Mouse (Mus musculus) lung, embryonic 15.5 days (tissue): ENCODE data around the gene Ggct. TPM values are rescaled to one million over a fixed set of nuclear protein-coding genes. Genes with fewer than 3 reads are reported as not detected.

Experiments used
- ATAC-seq: fragments of 200-750 bp; cut with Nextera tagmentation; 2 replicates; pipeline ENCODE4 v1.8.0; 2017; ENCODE audit warnings: moderate number of reproducible peaks, borderline replicate concordance; ENCODE audit not compliant: low FRiP score, low TSS enrichment; ENCODE audit errors: extremely low read depth
- H3K27ac ChIP-seq: fragments of 300-500 bp; sonication (generic); 2 replicates; pipeline ENCODE4 v1.5.1; 2015; ENCODE audit warnings: moderate library complexity, mild to moderate bottlenecking, inconsistent platforms
- H3K27me3 ChIP-seq: fragments of 300-500 bp; sonication (generic); 2 replicates; pipeline ENCODE4 v1.6.1; 2015; ENCODE audit warnings: inconsistent platforms
- H3K36me3 ChIP-seq: fragments of 300-500 bp; sonication (generic); 2 replicates; pipeline ENCODE4 v1.6.1; 2015; ENCODE audit warnings: inconsistent platforms
- H3K4me1 ChIP-seq: fragments of 300-500 bp; sonication (generic); 2 replicates; pipeline ENCODE4 v1.6.1; 2015; ENCODE audit warnings: inconsistent platforms
- H3K4me2 ChIP-seq: fragments of 300-500 bp; sonication (generic); 2 replicates; pipeline ENCODE4 v1.6.1; 2015; ENCODE audit warnings: inconsistent platforms, mild to moderate bottlenecking, moderate library complexity
- H3K4me3 ChIP-seq: fragments of 300-500 bp; sonication (generic); 2 replicates; pipeline ENCODE4 v1.5.1; 2015; ENCODE audit warnings: mild to moderate bottlenecking, inconsistent platforms
- H3K9ac ChIP-seq: fragments of 300-500 bp; sonication (generic); 2 replicates; pipeline ENCODE4 v1.6.1; 2015; ENCODE audit warnings: inconsistent platforms
- H3K9me3 ChIP-seq: fragments of 300-500 bp; sonication (generic); 2 replicates; pipeline ENCODE4 v1.6.1; 2016; ENCODE audit warnings: inconsistent platforms
- WGBS: fragments of 180-500 bp; shearing (Covaris S2); methylation state at CpG from one replicate; pipeline ENCODE4 v1.1.7; 2015; 5-methylcytosine and 5-hydroxymethylcytosine counted together
- polyA plus RNA-seq: library from polyadenylated mRNA; unstranded; fragments of >200 nt; fragmentation: Nextera tagmentation; extraction: Ambion mirVana; gene quantifications from 2 replicates; pipeline ENCODE4 v1.2.1, GENCODE M21; 2015

Ggct gene
- polyA plus RNA-seq, 1 experiment from 2014 or later: 7.4 TPM

DNA sequence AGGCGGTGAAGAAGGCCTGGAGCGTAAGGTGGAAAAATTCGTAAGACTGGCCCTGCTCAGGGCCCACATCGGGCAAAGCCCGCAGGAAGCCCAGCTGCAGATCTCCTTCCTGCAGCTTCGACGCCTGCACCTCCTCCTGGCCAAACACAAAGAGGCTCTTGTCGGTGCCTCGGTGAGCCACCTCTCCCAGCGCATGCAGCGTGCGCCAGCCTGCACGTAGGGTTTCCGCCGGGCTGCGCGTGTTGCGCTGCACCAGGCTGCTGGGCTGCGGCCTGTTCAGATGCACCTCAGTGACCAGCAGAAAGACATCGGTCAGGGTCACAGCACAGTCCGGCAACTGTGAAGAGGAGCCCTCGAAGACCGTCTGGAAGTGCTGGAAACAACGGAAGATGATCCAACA is 49.0 kb downstream of the Ggct start:
- Histone ChIP-seq H3K4me2 (peak overlapping the region; percentile 18; the same call in 1 of the 2 replicates), H3K36me3 (no peaks in the 10 kb centered on the region), H3K9ac (no peak overlapping the region), H3K9me3 (no peaks in the 10 kb centered on the region), H3K27me3 (peaks cover 21% of the 10 kb centered on the region), H3K4me3 (no peak overlapping the region), H3K27ac (no peak overlapping the region), H3K4me1 (peaks cover 24% of the 10 kb centered on the region)
- WGBS: 51% methylated on average over 24 of the region's 24 CpGs
- ATAC-seq: no peak

GRCm38 (mm10) chr6:54943292-54943691 is 49.5 kb downstream of the Ggct start:
- Histone ChIP-seq H3K36me3 (no peaks in the 10 kb centered on the region), H3K9me3 (no peaks in the 10 kb centered on the region), H3K4me3 (no peak overlapping the region), H3K4me1 (peaks cover 24% of the 10 kb centered on the region), H3K27ac (no peak overlapping the region), H3K9ac (no peak overlapping the region), H3K27me3 (peaks cover 21% of the 10 kb centered on the region), H3K4me2 (no peak overlapping the region)
- no peak for ATAC-seq
- 66% methylated on average over 16 of the region's 16 CpGs for WGBS

- H3K27ac ChIP-seq: no peak overlapping the region
- no peaks in the 10 kb centered on the region for H3K36me3 ChIP-seq
- no peak for ATAC-seq
- no peak overlapping the region for H3K9ac ChIP-seq
- H3K4me1 ChIP-seq: peaks cover 24% of the 10 kb centered on the region
- H3K4me3 ChIP-seq: no peak overlapping the region
- H3K27me3 ChIP-seq: peaks cover 21% of the 10 kb centered on the region
- H3K4me2 ChIP-seq: no peak overlapping the region
- no peaks in the 10 kb centered on the region for H3K9me3 ChIP-seq
- WGBS: 87% methylated on average over 6 of the region's 6 CpGs
These were observed 51.6 kb downstream of the Ggct start for GRCm38 (mm10) chr6:54941149-54941548.

- no peaks in the 10 kb centered on the region for H3K9me3 ChIP-seq
- H3K4me3 ChIP-seq: no peak overlapping the region
- H3K27ac ChIP-seq: no peak overlapping the region
- peaks cover 24% of the 10 kb centered on the region for H3K4me1 ChIP-seq
- H3K4me2 ChIP-seq: no peak overlapping the region
- WGBS: 75% methylated on average over 7 of the region's 7 CpGs
- no peaks in the 10 kb centered on the region for H3K36me3 ChIP-seq
- ATAC-seq: no peak; the same call in 1 of the 2 replicates
- H3K27me3 ChIP-seq: peaks cover 21% of the 10 kb centered on the region
- no peak overlapping the region for H3K9ac ChIP-seq
These were observed 52.6 kb downstream of the Ggct start for GRCm38 (mm10) chr6:54940126-54940525.

- no peak overlapping the region for H3K27ac ChIP-seq
- H3K4me2 ChIP-seq: no peak overlapping the region
- H3K4me3 ChIP-seq: no peak overlapping the region
- H3K27me3 ChIP-seq: peaks cover 17% of the 10 kb centered on the region
- 49% methylated on average over 4 of the region's 4 CpGs for WGBS
- H3K36me3 ChIP-seq: no peaks in the 10 kb centered on the region
- peaks cover 21% of the 10 kb centered on the region for H3K4me1 ChIP-seq
- no peaks in the 10 kb centered on the region for H3K9me3 ChIP-seq
- no peak overlapping the region for H3K9ac ChIP-seq
- ATAC-seq: peak; percentile 12; the same call in 1 of the 2 replicates
These were observed 53.1 kb downstream of the Ggct start for GRCm38 (mm10) chr6:54939631-54940030.

GRCm38 (mm10) chr6:54936496-54936895 is 56.3 kb downstream of the Ggct start:
- no peaks in the 10 kb centered on the region for H3K36me3 ChIP-seq
- no peak for ATAC-seq
- no peaks in the 10 kb centered on the region for H3K9me3 ChIP-seq
- no peaks in the 10 kb centered on the region for H3K27me3 ChIP-seq
- no peak overlapping the region for H3K9ac ChIP-seq
- H3K4me3 ChIP-seq: no peak overlapping the region
- H3K4me1 ChIP-seq: peaks cover 10% of the 10 kb centered on the region
- H3K27ac ChIP-seq: no peak overlapping the region
- no peak overlapping the region for H3K4me2 ChIP-seq
- WGBS: 62% methylated on average over 2 of the region's 2 CpGs

DNA sequence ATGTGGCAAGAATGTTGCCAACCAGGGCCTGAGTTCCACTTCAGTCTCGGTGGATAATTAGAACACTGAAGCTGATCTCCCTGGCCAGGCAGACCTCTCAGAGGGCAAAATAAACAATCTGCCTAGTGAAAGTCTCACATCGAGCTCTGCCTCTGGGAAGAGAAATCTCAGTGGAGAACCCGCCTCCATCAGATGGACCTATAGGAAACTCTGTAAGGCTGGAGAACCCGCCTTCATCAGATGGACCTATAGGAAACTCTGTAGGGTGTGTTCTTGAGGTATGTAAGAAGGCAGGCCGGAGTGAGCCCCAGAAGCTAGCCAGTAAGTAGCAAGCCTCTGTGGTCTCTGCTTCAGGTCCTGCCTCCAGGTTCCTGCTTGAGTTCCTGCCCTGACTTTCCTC is 57.8 kb downstream of the Ggct start:
- Histone ChIP-seq H3K27ac (no peak overlapping the region), H3K36me3 (no peaks in the 10 kb centered on the region), H3K4me2 (no peak overlapping the region), H3K9ac (no peak overlapping the region), H3K4me1 (peaks cover 6% of the 10 kb centered on the region), H3K4me3 (no peak overlapping the region), H3K9me3 (no peaks in the 10 kb centered on the region), H3K27me3 (no peaks in the 10 kb centered on the region)
- ATAC-seq: no peak
- 56% methylated on average over 5 of the region's 5 CpGs for WGBS

- ATAC-seq: no peak
- H3K9me3 ChIP-seq: no peaks in the 10 kb centered on the region
- H3K27ac ChIP-seq: no peak overlapping the region
- H3K4me1 ChIP-seq: no peaks in the 10 kb centered on the region; the same call in 1 of the 2 replicates
- H3K4me3 ChIP-seq: no peak overlapping the region
- no peaks in the 10 kb centered on the region for H3K36me3 ChIP-seq
- H3K27me3 ChIP-seq: no peaks in the 10 kb centered on the region
- no peak overlapping the region for H3K4me2 ChIP-seq
- WGBS: 89% methylated on average over 8 of the region's 8 CpGs
- no peak overlapping the region for H3K9ac ChIP-seq
These were observed 58.4 kb downstream of the Ggct start for GRCm38 (mm10) chr6:54934313-54934712.

GRCm38 (mm10) chr6:54933866-54934265 is 58.9 kb downstream of the Ggct start:
- Histone ChIP-seq H3K27me3 (no peaks in the 10 kb centered on the region), H3K4me2 (no peak overlapping the region), H3K27ac (no peak overlapping the region), H3K9ac (no peak overlapping the region), H3K36me3 (no peaks in the 10 kb centered on the region), H3K9me3 (no peaks in the 10 kb centered on the region), H3K4me1 (no peaks in the 10 kb centered on the region), H3K4me3 (no peak overlapping the region)
- no peak for ATAC-seq
- WGBS: 75% methylated on average over 3 of the region's 3 CpGs

DNA sequence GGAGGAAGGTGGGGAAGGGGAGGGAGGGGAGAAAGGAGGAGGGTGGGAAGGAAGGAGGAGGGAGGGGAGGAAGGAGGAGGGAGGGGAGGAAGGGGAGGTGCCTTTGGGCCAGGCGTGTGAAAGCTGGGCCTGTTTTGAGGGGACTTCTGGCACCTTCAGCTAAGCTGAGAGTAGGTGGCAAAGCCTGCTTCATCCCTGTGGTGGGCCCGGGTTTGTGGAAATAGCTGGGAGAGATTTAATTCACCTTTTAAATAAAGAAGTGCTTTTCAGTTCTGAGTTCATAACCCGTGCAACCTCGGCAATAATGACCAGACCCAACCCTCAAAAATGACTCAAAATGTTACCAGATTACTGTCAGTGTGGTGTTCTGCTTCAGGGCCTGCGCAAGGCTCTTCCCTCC is 59.5 kb downstream of the Ggct start:
- H3K9ac ChIP-seq: no peak overlapping the region
- H3K4me3 ChIP-seq: no peak overlapping the region
- H3K4me1 ChIP-seq: no peaks in the 10 kb centered on the region
- no peaks in the 10 kb centered on the region for H3K36me3 ChIP-seq
- no peaks in the 10 kb centered on the region for H3K27me3 ChIP-seq
- ATAC-seq: no peak
- WGBS: 61% methylated on average over 5 of the region's 5 CpGs
- no peak overlapping the region for H3K27ac ChIP-seq
- H3K4me2 ChIP-seq: no peak overlapping the region
- H3K9me3 ChIP-seq: no peaks in the 10 kb centered on the region

Other genes with a start within 250 kb of the Ggct start
- gene Znrf2, start 176.0 kb downstream of the Ggct start, polyA plus RNA-seq: 3.4 and 3.6 TPM in 2 replicates
- gene Nod1, start 20.3 kb downstream of the Ggct start, polyA plus RNA-seq: 6.6 and 7.6 TPM in 2 replicates
- gene Gars, start 45.1 kb upstream of the Ggct start, polyA plus RNA-seq: 142 and 146 TPM in 2 replicates
- 0.31 and 0.42 TPM in 2 replicates for gene Crhr2, start 140.1 kb upstream of the Ggct start, polyA plus RNA-seq
- gene Inmt, start 182.1 kb upstream of the Ggct start, polyA plus RNA-seq: 0.15 and 0.24 TPM in 2 replicates
- gene Mindy4, start 210.4 kb upstream of the Ggct start, polyA plus RNA-seq: 16.1 and 16.4 TPM in 2 replicates